Mouse (Mus musculus) liver, embryonic 11.5 days (tissue): ENCODE measurements around the gene C1s2. TPM values are rescaled to one million over a fixed set of nuclear protein-coding genes. Genes with fewer than 3 reads are reported as not detected.
"Not testable (repeated sequence)": the region's sequence is repeated elsewhere in the genome, so short reads cannot be mapped to it uniquely, and the experiment has no call there.

Experiments used
- ATAC-seq: fragments of 200-750 bp; cut with Nextera tagmentation; replicated peaks from 2 replicates; pipeline ENCODE4 v1.8.0; 2017; ENCODE audit warnings: moderate number of reproducible peaks, mild to moderate bottlenecking, moderate TSS enrichment, moderate library complexity; ENCODE audit not compliant: low FRiP score
- DNase-seq: peaks from one replicate; pipeline ENCODE4 v3.0.0-alpha.2; 2017; ENCODE audit warnings: low spot score
- H3K27ac ChIP-seq: fragments of 300-500 bp; sonication (generic); 2 replicates; pipeline ENCODE4 v1.5.1; 2014; ENCODE audit warnings: mild to moderate bottlenecking, low read depth, low read length, control low read depth
- H3K27me3 ChIP-seq: fragments of 300-500 bp; sonication (generic); replicated peaks from 2 replicates; pipeline ENCODE4 v1.6.1; 2014; ENCODE audit warnings: low read length, mixed read lengths; ENCODE audit not compliant: control insufficient read depth, insufficient read depth
- H3K36me3 ChIP-seq: fragments of 300-500 bp; sonication (generic); 2 replicates; pipeline ENCODE4 v1.6.1; 2014; ENCODE audit warnings: mild to moderate bottlenecking, low read length, moderate library complexity, mixed read lengths; ENCODE audit not compliant: control insufficient read depth, insufficient read depth
- H3K4me1 ChIP-seq: fragments of 300-500 bp; sonication (generic); replicated peaks from 2 replicates; pipeline ENCODE4 v1.6.1; 2014; ENCODE audit warnings: low read length, mixed read lengths; ENCODE audit not compliant: control insufficient read depth, insufficient read depth
- H3K4me2 ChIP-seq: fragments of 300-500 bp; sonication (generic); 2 replicates; pipeline ENCODE4 v1.6.1; 2014; ENCODE audit warnings: mild to moderate bottlenecking, control low read depth, moderate library complexity
- H3K4me3 ChIP-seq: fragments of 300-500 bp; sonication (generic); 2 replicates; pipeline ENCODE4 v1.5.1; 2014; ENCODE audit warnings: low read depth, low read length, control low read depth
- H3K9ac ChIP-seq: fragments of 300-500 bp; sonication (generic); 2 replicates; pipeline ENCODE4 v1.6.1; 2014; ENCODE audit warnings: low read depth, low read length, control low read depth
- H3K9me3 ChIP-seq: fragments of 300-500 bp; sonication (generic); 2 replicates; pipeline ENCODE4 v1.6.1; 2016; ENCODE audit warnings: low read length, inconsistent platforms, mixed read lengths; ENCODE audit not compliant: control insufficient read depth
- WGBS: fragments of 180-500 bp; shearing (Covaris S2); extraction: QIAGEN DNeasy Blood & Tissue Kit; methylation state at CpG from one replicate; pipeline ENCODE4 v1.1.7; 2014; 5-methylcytosine and 5-hydroxymethylcytosine counted together
- polyA plus RNA-seq: library from polyadenylated mRNA; unstranded; fragments of >200 nt; fragmentation: Nextera tagmentation; extraction: Ambion mirVana; gene quantifications from 2 replicates; pipeline ENCODE4 v1.2.1, GENCODE M21; 2014

The C1s2 gene
- polyA plus RNA-seq, 1 experiment from 2014 or later: not detected

DNA sequence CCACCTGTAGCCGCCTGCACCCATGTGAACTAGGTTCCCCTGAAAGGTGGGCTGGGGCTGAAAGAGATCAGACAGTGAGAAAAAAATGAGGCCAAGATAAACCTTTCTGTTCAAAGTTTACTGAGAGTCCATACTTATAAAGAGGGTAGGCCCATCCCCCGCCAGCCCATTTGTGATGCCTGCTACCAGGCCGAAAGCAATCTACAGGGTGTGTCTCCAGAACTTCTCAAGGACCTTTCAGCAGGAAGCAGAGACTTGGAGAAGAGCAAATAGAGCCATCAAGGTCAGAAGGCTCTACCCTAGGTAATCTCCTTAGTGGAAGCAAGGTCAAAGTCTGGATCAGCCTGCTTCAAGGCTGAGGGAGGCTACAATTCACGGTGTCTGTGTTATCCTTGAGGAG lies 33.9 kb downstream of the C1s2 start:
- ATAC-seq (no peak), DNase-seq (no peak)
- Histone ChIP-seq H3K4me3 (no peak overlapping the region), H3K27me3 (no peaks in the 10 kb centered on the region), H3K36me3 (no peaks in the 10 kb centered on the region), H3K9ac (no peak overlapping the region), H3K27ac (no peak overlapping the region), H3K9me3 (peaks cover 4% of the 10 kb centered on the region; the same call in 1 of the 2 replicates), H3K4me1 (no peaks in the 10 kb centered on the region), H3K4me2 (no peak overlapping the region)
- 88% methylated on average over 4 of the region's 4 CpGs for WGBS

DNA sequence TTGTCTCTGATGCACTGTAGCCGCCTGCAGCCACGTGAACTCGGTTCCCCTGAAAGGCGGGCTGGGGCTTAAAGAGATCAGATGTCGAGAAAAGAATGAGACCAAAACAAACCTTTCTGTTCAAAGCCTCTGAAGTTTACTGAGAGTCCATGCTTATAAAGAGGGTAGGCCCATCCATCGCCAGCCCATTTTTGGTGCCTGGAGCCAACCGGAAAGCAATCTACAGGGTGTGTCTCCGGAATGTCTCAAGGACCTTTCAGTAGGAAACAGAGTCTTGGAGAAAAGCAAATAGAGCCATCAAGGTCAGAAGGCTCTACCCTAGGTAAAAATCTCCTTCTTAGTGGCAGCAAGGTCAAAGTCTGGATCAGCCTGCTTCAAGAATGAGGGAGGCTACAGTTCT lies 42.8 kb downstream of the C1s2 start:
- ATAC-seq (no peak), DNase-seq (no peak)
- no peak overlapping the region for H3K4me3 ChIP-seq
- no peak overlapping the region for H3K9ac ChIP-seq
- no peak overlapping the region for H3K27ac ChIP-seq
- WGBS: 77% methylated on average over 8 of the region's 8 CpGs
- H3K9me3 ChIP-seq: no peaks in the 10 kb centered on the region
- no peaks in the 10 kb centered on the region for H3K27me3 ChIP-seq
- H3K4me1 ChIP-seq: no peaks in the 10 kb centered on the region
- no peak overlapping the region for H3K4me2 ChIP-seq
- no peaks in the 10 kb centered on the region for H3K36me3 ChIP-seq

GRCm38 (mm10) chr6:124592186-124592700 lies 43.6 kb downstream of the C1s2 start:
- H3K9me3 ChIP-seq: no peaks in the 10 kb centered on the region
- DNase-seq (no peak), ATAC-seq (no peak)
- H3K9ac ChIP-seq: no peak overlapping the region
- 74% methylated on average over 4 of the region's 4 CpGs for WGBS
- no peak overlapping the region for H3K4me3 ChIP-seq
- H3K27ac ChIP-seq: no peak overlapping the region
- no peaks in the 10 kb centered on the region for H3K4me1 ChIP-seq
- H3K4me2 ChIP-seq: no peak overlapping the region
- no peaks in the 10 kb centered on the region for H3K36me3 ChIP-seq
- no peaks in the 10 kb centered on the region for H3K27me3 ChIP-seq

GRCm38 (mm10) chr6:124588771-124589170 lies 47.1 kb downstream of the C1s2 start:
- no peak for ATAC-seq
- Histone ChIP-seq H3K4me1 (no peaks in the 10 kb centered on the region), H3K9me3 (no peaks in the 10 kb centered on the region), H3K9ac (no peak overlapping the region), H3K27me3 (no peaks in the 10 kb centered on the region), H3K27ac (no peak overlapping the region), H3K36me3 (no peaks in the 10 kb centered on the region), H3K4me2 (no peak overlapping the region), H3K4me3 (no peak overlapping the region)
- no peak for DNase-seq

DNA sequence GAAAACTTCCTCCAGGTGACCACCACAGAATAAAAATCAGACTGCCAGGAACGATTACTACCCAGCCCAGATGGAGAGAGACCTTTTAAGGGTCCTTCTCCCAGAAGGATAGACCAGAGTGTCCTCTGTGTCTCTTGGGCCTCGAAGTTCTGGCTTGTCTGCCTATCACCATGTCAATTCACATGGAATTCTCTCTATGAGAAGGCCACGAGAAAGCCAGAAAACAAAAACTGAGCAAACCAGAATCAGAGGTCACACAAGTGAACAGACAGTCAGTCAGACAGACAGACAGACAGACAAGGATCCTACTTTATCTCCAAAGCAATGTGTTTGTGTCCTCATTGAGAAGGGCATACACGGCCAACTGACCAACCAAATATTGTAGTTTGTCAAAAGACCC lies 49.6 kb downstream of the C1s2 start:
- ATAC-seq (no peak), DNase-seq (no peak)
- Histone ChIP-seq H3K9ac (no peak overlapping the region), H3K27me3 (no peaks in the 10 kb centered on the region), H3K27ac (no peak overlapping the region), H3K36me3 (no peaks in the 10 kb centered on the region), H3K4me2 (no peak overlapping the region), H3K9me3 (no peaks in the 10 kb centered on the region), H3K4me3 (no peak overlapping the region), H3K4me1 (no peaks in the 10 kb centered on the region)
- WGBS: 62% methylated on average over 4 of the region's 4 CpGs

DNA sequence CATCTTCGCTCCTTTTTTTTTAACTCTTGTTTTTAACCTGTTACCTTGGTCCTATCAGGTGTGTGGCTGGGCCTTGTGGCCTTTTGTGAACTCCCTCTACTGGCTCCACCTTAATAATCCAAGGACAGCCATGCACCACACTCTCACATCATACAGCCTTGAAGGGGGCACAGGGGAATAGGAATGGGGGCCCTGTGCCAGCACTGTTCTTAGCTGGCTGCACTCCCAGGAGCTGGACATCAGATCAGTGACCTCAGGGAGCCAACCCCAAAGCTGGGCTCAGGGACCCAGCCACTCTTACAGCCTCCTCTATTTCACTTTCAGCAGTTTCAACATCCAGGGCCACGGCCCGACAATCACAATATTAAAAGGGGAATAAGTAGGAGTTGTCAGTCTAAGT lies 50.1 kb downstream of the C1s2 start:
- no peak overlapping the region for H3K4me2 ChIP-seq
- H3K27me3 ChIP-seq: no peaks in the 10 kb centered on the region
- no peak overlapping the region for H3K4me3 ChIP-seq
- 86% methylated on average over 3 of the region's 3 CpGs for WGBS
- no peaks in the 10 kb centered on the region for H3K36me3 ChIP-seq
- DNase-seq (no peak), ATAC-seq (no peak)
- H3K4me1 ChIP-seq: no peaks in the 10 kb centered on the region
- H3K9me3 ChIP-seq: no peaks in the 10 kb centered on the region
- no peak overlapping the region for H3K9ac ChIP-seq
- H3K27ac ChIP-seq: no peak overlapping the region

- no peak for ATAC-seq
- H3K4me2 ChIP-seq: no peak overlapping the region
- no peaks in the 10 kb centered on the region for H3K27me3 ChIP-seq
- no peaks in the 10 kb centered on the region for H3K9me3 ChIP-seq
- no peak overlapping the region for H3K27ac ChIP-seq
- H3K36me3 ChIP-seq: no peaks in the 10 kb centered on the region
- no peaks in the 10 kb centered on the region for H3K4me1 ChIP-seq
- DNase-seq: no peak
- H3K9ac ChIP-seq: no peak overlapping the region
- WGBS: 61% methylated on average over 3 of the region's 3 CpGs
- H3K4me3 ChIP-seq: no peak overlapping the region
Observed at GRCm38 (mm10) chr6:124584935-124585334, 51.0 kb downstream of the C1s2 start.

DNA sequence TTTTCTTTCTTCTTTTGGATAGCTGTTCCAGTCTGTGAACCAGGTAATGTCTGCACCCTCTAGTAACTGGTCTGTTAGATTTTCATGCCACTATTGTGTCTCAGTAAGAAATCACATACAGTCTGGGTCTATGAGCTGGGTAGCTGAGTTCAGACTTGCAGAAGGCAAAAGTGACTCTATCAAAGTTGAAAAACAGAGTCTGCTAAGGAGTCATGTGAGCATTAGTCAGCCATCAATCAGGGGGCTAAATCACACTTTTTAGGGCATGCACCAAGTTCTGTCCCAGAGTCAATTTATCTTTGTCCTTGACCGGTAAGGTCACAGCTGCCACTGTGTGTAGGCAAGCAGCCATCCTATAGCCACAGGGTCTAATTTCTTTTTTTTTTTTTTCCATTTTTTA lies 53.7 kb downstream of the C1s2 start:
- H3K4me1 ChIP-seq: no peaks in the 10 kb centered on the region
- ATAC-seq (no peak), DNase-seq (no peak)
- H3K9me3 ChIP-seq: no peaks in the 10 kb centered on the region
- H3K4me3 ChIP-seq: no peak overlapping the region
- no peaks in the 10 kb centered on the region for H3K36me3 ChIP-seq
- no peak overlapping the region for H3K9ac ChIP-seq
- 95% methylated on average over 1 of the region's 1 CpGs for WGBS
- no peak overlapping the region for H3K27ac ChIP-seq
- no peaks in the 10 kb centered on the region for H3K27me3 ChIP-seq
- no peak overlapping the region for H3K4me2 ChIP-seq

DNA sequence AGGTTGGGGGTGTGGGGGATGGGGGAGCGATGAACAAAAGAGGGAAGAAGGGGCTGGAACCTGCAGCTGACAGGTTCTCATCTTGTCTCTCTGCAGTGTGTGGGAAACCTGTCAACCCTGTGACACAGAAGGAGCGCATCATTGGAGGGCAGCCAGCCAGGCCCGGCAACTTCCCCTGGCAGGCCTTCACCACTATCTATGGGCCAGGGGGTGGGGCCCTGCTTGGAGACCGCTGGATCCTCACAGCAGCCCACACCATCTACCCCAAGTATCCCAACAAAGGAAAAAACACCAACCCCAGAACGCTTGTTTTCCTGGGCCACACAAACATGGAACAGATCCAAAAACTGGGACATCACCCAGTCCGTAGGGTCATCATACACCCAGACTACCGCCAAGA lies 55.7 kb downstream of the C1s2 start:
- not testable (repeated sequence) for H3K27me3 ChIP-seq, H3K4me3 ChIP-seq, H3K27ac ChIP-seq, DNase-seq, ATAC-seq, H3K9me3 ChIP-seq, H3K4me2 ChIP-seq, H3K4me1 ChIP-seq, H3K36me3 ChIP-seq, H3K9ac ChIP-seq
- WGBS: 75% methylated on average over 7 of the region's 7 CpGs
